Mouse (Mus musculus): ENCODE data around the gene Tnp2.
"Not testable (repeated sequence)": the region's sequence is repeated elsewhere in the genome, so short reads cannot be mapped to it uniquely, and the experiment has no call there.

The Tnp2 gene

GRCm38 (mm10) chr16:10788271-10788670 lies at the start of gene Tnp2:
TSS of gene Tnp2 (minus strand) at chr16:10788660.
- CTCF ChIA-PET = interaction anchor here (0.5 to 1.0 kb wide), 4 partner anchors 48 to 108 kb away, joined by 4 to 7 read pairs (median 4); no protein-coding TSS in a partner anchor

GRCm38 (mm10) chr16:10837903-10838302 lies 49.4 kb upstream of the Tnp2 start:
- CTCF ChIA-PET = no interaction called here

GRCm38 (mm10) chr16:10837250-10837649 lies 48.8 kb upstream of the Tnp2 start:
- CTCF ChIA-PET = no interaction called here

- CTCF ChIA-PET = interaction anchor here (0.6 kb wide), 2 partner anchors 49 to 434 kb away, joined by 3 to 4 read pairs; no protein-coding TSS in a partner anchor
Observed at GRCm38 (mm10) chr16:10836388-10836787, 47.9 kb upstream of the Tnp2 start.

GRCm38 (mm10) chr16:10834911-10835587 lies 46.6 kb upstream of the Tnp2 start, which contains the start of gene Rmi2:
TSS of gene Rmi2 (plus strand) at chr16:10835059.
- CTCF ChIA-PET = interaction anchor here (0.6 kb wide), 1 partner anchor 10 kb away, joined by 17 read pairs; no protein-coding TSS in a partner anchor

- CTCF ChIA-PET = interaction anchor here (0.6 kb wide), 1 partner anchor 9 kb away, joined by 17 read pairs; no protein-coding TSS in a partner anchor
Observed at GRCm38 (mm10) chr16:10834542-10834910, 46.1 kb upstream of the Tnp2 start.

GRCm38 (mm10) chr16:10828461-10828805 lies 40.0 kb upstream of the Tnp2 start:
- CTCF ChIA-PET = interaction anchor here (0.6 kb wide), 1 partner anchor 38 kb away, joined by 6 read pairs; no protein-coding TSS in a partner anchor

- CTCF ChIA-PET = interaction anchor here (0.6 kb wide), 1 partner anchor 38 kb away, joined by 6 read pairs; no protein-coding TSS in a partner anchor
Observed at GRCm38 (mm10) chr16:10827766-10828460, 39.5 kb upstream of the Tnp2 start.

GRCm38 (mm10) chr16:10827269-10827668 lies 38.8 kb upstream of the Tnp2 start:
- CTCF ChIA-PET = no interaction called here

GRCm38 (mm10) chr16:10825840-10826239 lies 37.4 kb upstream of the Tnp2 start:
- CTCF ChIA-PET = interaction anchor here (0.7 kb wide), 1 partner anchor 57 kb away, joined by 11 read pairs; no protein-coding TSS in a partner anchor

GRCm38 (mm10) chr16:10824536-10824935 lies 36.1 kb upstream of the Tnp2 start:
- CTCF ChIA-PET = interaction anchor here (0.7 kb wide), 1 partner anchor 131 kb away, joined by 7 read pairs; no protein-coding TSS in a partner anchor

GRCm38 (mm10) chr16:10821387-10821786 lies 32.9 kb upstream of the Tnp2 start:
- CTCF ChIA-PET = no interaction called here

GRCm38 (mm10) chr16:10819966-10820365 lies 31.5 kb upstream of the Tnp2 start:
- CTCF ChIA-PET = interaction anchor here (0.6 kb wide), 1 partner anchor 213 kb away, joined by 7 read pairs; no protein-coding TSS in a partner anchor

GRCm38 (mm10) chr16:10818579-10819135 lies 30.2 kb upstream of the Tnp2 start:
- CTCF ChIA-PET = interaction anchor here (0.6 to 1.2 kb wide), 2 partner anchors 12 to 191 kb away, joined by 3 to 4 read pairs; no protein-coding TSS in a partner anchor

- CTCF ChIA-PET = no interaction called here
Observed at GRCm38 (mm10) chr16:10814864-10815263, 26.4 kb upstream of the Tnp2 start.

GRCm38 (mm10) chr16:10813726-10814125 lies 25.3 kb upstream of the Tnp2 start:
- CTCF ChIA-PET = no interaction called here

GRCm38 (mm10) chr16:10812865-10813371 lies 24.5 kb upstream of the Tnp2 start, which contains the start of gene Gm11172:
TSS of gene Gm11172 (plus strand) at chr16:10812915.
- CTCF ChIA-PET = interaction anchor here (0.6 kb wide), 2 partner anchors 10 to 206 kb away, joined by 4 to 16 read pairs; no protein-coding TSS in a partner anchor

- CTCF ChIA-PET = no interaction called here
Observed at GRCm38 (mm10) chr16:10810376-10810775, 21.9 kb upstream of the Tnp2 start.

GRCm38 (mm10) chr16:10805789-10806527 lies 17.5 kb upstream of the Tnp2 start, which contains the start of gene Prm1:
TSS of gene Prm1 (minus strand) at chr16:10805839.
- CTCF ChIA-PET = no interaction called here

- CTCF ChIA-PET = not testable (repeated sequence)
Observed at GRCm38 (mm10) chr16:10802420-10802819, 14.0 kb upstream of the Tnp2 start.

- CTCF ChIA-PET = no interaction called here
Observed at GRCm38 (mm10) chr16:10796034-10796433, 7.6 kb upstream of the Tnp2 start, which contains the start of gene Prm2. TSS of gene Prm2 (minus strand) at chr16:10796134.

Measured in spleen, embryonic (tissue).